Mouse (Mus musculus): ENCODE measurements around the gene Sec24d. TPM values are rescaled to one million over a fixed set of nuclear protein-coding genes. Genes with fewer than 3 reads are reported as not detected.

The Sec24d gene
- polyA plus RNA-seq, 1 experiment: 20.8 TPM

- Histone ChIP-seq H3K36me3 (ENCODE audit: control insufficient read depth, insufficient read depth, low read length) (no peaks in the 10 kb centered on the region), H3K27ac (ENCODE audit: insufficient read depth, low read depth, low read length) (no peak overlapping the region), H3K4me3 (ENCODE audit: insufficient read depth, low read depth, low read length) (no peak overlapping the region), H3K27me3 (replicated peaks; ENCODE audit: control insufficient read depth, insufficient read depth, low read length) (no peaks in the 10 kb centered on the region), H3K4me1 (ENCODE audit: control insufficient read depth, insufficient read depth, low read length) (no peaks in the 10 kb centered on the region)
- no peak for TF ChIP-seq CTCF (conservative IDR thresholded peaks at IDR 0.05; ENCODE audit: insufficient read depth, insufficient read length, low read depth, low read length)
- TF ChIP-seq POLR2A (IDR thresholded peaks at IDR 0.05; ENCODE audit: low read depth, low read length): no peak
- 60% methylated on average over 12 of the region's 12 CpGs for WGBS
- no peak for DNase-seq
Observed at GRCm38 (mm10) chr3:123313920-123314614, 46.8 kb downstream of the Sec24d start.

- Histone ChIP-seq H3K4me1 (ENCODE audit: control insufficient read depth, insufficient read depth, low read length) (no peaks in the 10 kb centered on the region), H3K4me3 (ENCODE audit: insufficient read depth, low read depth, low read length) (no peak overlapping the region), H3K27ac (ENCODE audit: insufficient read depth, low read depth, low read length) (no peak overlapping the region), H3K27me3 (replicated peaks; ENCODE audit: control insufficient read depth, insufficient read depth, low read length) (no peaks in the 10 kb centered on the region), H3K36me3 (ENCODE audit: control insufficient read depth, insufficient read depth, low read length) (no peaks in the 10 kb centered on the region)
- 66% methylated on average over 6 of the region's 6 CpGs for WGBS
- no peak for TF ChIP-seq CTCF (conservative IDR thresholded peaks at IDR 0.05; ENCODE audit: insufficient read depth, insufficient read length, low read depth, low read length)
- no peak for TF ChIP-seq POLR2A (IDR thresholded peaks at IDR 0.05; ENCODE audit: low read depth, low read length)
- no peak for DNase-seq
Observed at GRCm38 (mm10) chr3:123316066-123316465, 48.8 kb downstream of the Sec24d start.

GRCm38 (mm10) chr3:123317081-123317480 lies 49.8 kb downstream of the Sec24d start:
- DNase-seq: no peak
- Histone ChIP-seq H3K36me3 (ENCODE audit: control insufficient read depth, insufficient read depth, low read length) (no peaks in the 10 kb centered on the region), H3K27ac (ENCODE audit: insufficient read depth, low read depth, low read length) (no peak overlapping the region), H3K4me3 (ENCODE audit: insufficient read depth, low read depth, low read length) (no peak overlapping the region), H3K27me3 (replicated peaks; ENCODE audit: control insufficient read depth, insufficient read depth, low read length) (no peaks in the 10 kb centered on the region), H3K4me1 (ENCODE audit: control insufficient read depth, insufficient read depth, low read length) (no peaks in the 10 kb centered on the region)
- TF ChIP-seq POLR2A (IDR thresholded peaks at IDR 0.05; ENCODE audit: low read depth, low read length): no peak
- no peak for TF ChIP-seq CTCF (conservative IDR thresholded peaks at IDR 0.05; ENCODE audit: insufficient read depth, insufficient read length, low read depth, low read length)
- 87% methylated on average over 9 of the region's 9 CpGs for WGBS

GRCm38 (mm10) chr3:123320341-123320740 lies 53.1 kb downstream of the Sec24d start:
- Histone ChIP-seq H3K27me3 (replicated peaks; ENCODE audit: control insufficient read depth, insufficient read depth, low read length) (no peaks in the 10 kb centered on the region), H3K36me3 (ENCODE audit: control insufficient read depth, insufficient read depth, low read length) (no peaks in the 10 kb centered on the region), H3K4me3 (ENCODE audit: insufficient read depth, low read depth, low read length) (no peak overlapping the region), H3K27ac (ENCODE audit: insufficient read depth, low read depth, low read length) (no peak overlapping the region), H3K4me1 (ENCODE audit: control insufficient read depth, insufficient read depth, low read length) (no peaks in the 10 kb centered on the region)
- TF ChIP-seq CTCF (conservative IDR thresholded peaks at IDR 0.05; ENCODE audit: insufficient read depth, insufficient read length, low read depth, low read length) (no peak), POLR2A (IDR thresholded peaks at IDR 0.05; ENCODE audit: low read depth, low read length) (no peak)
- no peak for DNase-seq
- WGBS: 79% methylated on average over 9 of the region's 9 CpGs

- 97% methylated on average over 6 of the region's 6 CpGs for WGBS
- H3K4me3 ChIP-seq (ENCODE audit: insufficient read depth, low read depth, low read length): no peak overlapping the region
- H3K36me3 ChIP-seq (ENCODE audit: control insufficient read depth, insufficient read depth, low read length): no peaks in the 10 kb centered on the region
- H3K27ac ChIP-seq (ENCODE audit: insufficient read depth, low read depth, low read length): no peak overlapping the region
- no peak for DNase-seq
- TF ChIP-seq POLR2A (IDR thresholded peaks at IDR 0.05; ENCODE audit: low read depth, low read length): no peak
- no peak for TF ChIP-seq CTCF (conservative IDR thresholded peaks at IDR 0.05; ENCODE audit: insufficient read depth, insufficient read length, low read depth, low read length)
- no peaks in the 10 kb centered on the region for H3K4me1 ChIP-seq (ENCODE audit: control insufficient read depth, insufficient read depth, low read length)
- no peaks in the 10 kb centered on the region for H3K27me3 ChIP-seq (replicated peaks; ENCODE audit: control insufficient read depth, insufficient read depth, low read length)
Observed at GRCm38 (mm10) chr3:123321612-123322011, 54.4 kb downstream of the Sec24d start.

GRCm38 (mm10) chr3:123322147-123322546 lies 54.9 kb downstream of the Sec24d start:
- Histone ChIP-seq H3K4me1 (ENCODE audit: control insufficient read depth, insufficient read depth, low read length) (no peaks in the 10 kb centered on the region), H3K27me3 (replicated peaks; ENCODE audit: control insufficient read depth, insufficient read depth, low read length) (no peaks in the 10 kb centered on the region), H3K27ac (ENCODE audit: insufficient read depth, low read depth, low read length) (no peak overlapping the region), H3K4me3 (ENCODE audit: insufficient read depth, low read depth, low read length) (no peak overlapping the region), H3K36me3 (ENCODE audit: control insufficient read depth, insufficient read depth, low read length) (no peaks in the 10 kb centered on the region)
- WGBS: 52% methylated on average over 1 of the region's 1 CpGs
- no peak for TF ChIP-seq POLR2A (IDR thresholded peaks at IDR 0.05; ENCODE audit: low read depth, low read length)
- TF ChIP-seq CTCF (conservative IDR thresholded peaks at IDR 0.05; ENCODE audit: insufficient read depth, insufficient read length, low read depth, low read length): no peak
- peak; percentile 61 for DNase-seq

- no peaks in the 10 kb centered on the region for H3K4me1 ChIP-seq (ENCODE audit: control insufficient read depth, insufficient read depth, low read length)
- WGBS: 65% methylated on average over 4 of the region's 4 CpGs
- no peak overlapping the region for H3K27ac ChIP-seq (ENCODE audit: insufficient read depth, low read depth, low read length)
- no peak overlapping the region for H3K4me3 ChIP-seq (ENCODE audit: insufficient read depth, low read depth, low read length)
- no peaks in the 10 kb centered on the region for H3K27me3 ChIP-seq (replicated peaks; ENCODE audit: control insufficient read depth, insufficient read depth, low read length)
- H3K36me3 ChIP-seq (ENCODE audit: control insufficient read depth, insufficient read depth, low read length): no peaks in the 10 kb centered on the region
- TF ChIP-seq CTCF (conservative IDR thresholded peaks at IDR 0.05; ENCODE audit: insufficient read depth, insufficient read length, low read depth, low read length): no peak
- no peak for TF ChIP-seq POLR2A (IDR thresholded peaks at IDR 0.05; ENCODE audit: low read depth, low read length)
- DNase-seq: no peak
Observed at GRCm38 (mm10) chr3:123324326-123324725, 57.1 kb downstream of the Sec24d start.

All from kidney, adult 2 months (tissue).